Mouse (Mus musculus): Measurements from ENCODE around the gene Aldh1l1. TPM values are rescaled to one million over a fixed set of nuclear protein-coding genes. Genes with fewer than 3 reads are reported as not detected.
A peak's percentile ranks its signal among the peaks of the same experiment; 100 is the strongest.

The Aldh1l1 gene
- total and polyA plus RNA-seq, 2 experiments from 2014 or later = 83.8 to 125 TPM

DNA sequence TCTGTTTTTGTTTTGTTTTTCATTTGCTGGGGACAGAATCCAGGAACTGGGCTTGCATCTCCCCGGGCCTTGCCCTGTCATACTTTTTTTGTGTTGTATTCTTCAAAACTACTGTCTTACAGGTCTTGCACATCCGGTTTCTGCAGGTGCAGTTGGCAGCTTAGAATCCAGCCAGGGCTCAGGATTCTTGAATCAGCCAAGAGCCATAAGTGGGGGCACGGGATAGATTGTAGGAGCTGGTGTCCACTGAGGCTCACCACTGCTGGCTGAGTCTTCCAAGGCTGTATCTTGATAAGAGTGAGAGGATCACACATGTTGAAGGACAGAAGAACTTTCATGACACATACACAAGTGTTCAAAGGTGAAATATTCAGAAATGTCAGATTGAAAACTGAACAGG, 117.9 kb downstream of the Aldh1l1 start:
- Histone ChIP-seq H3K4me3 (ENCODE audit: low read depth, low read length) (peak overlapping the region; percentile 69), H3K36me3 (ENCODE audit: insufficient read depth, low read length) (no peaks in the 10 kb centered on the region), H3K9me3 (ENCODE audit: low read length) (no peaks in the 10 kb centered on the region), H3K27ac (ENCODE audit: low read depth, low read length) (peak overlapping the region; percentile 14; the same call in 1 of the 2 replicates), H3K9ac (replicated peaks; ENCODE audit: low read length, poor library complexity, severe bottlenecking) (peak overlapping the region; percentile 65), H3K4me1 (ENCODE audit: insufficient read depth, low read length) (peaks cover 4% of the 10 kb centered on the region; the same call in 1 of the 2 replicates), H3K27me3 (ENCODE audit: insufficient read depth, low read length) (no peaks in the 10 kb centered on the region), H3K4me2 (ENCODE audit: low read depth, low read length, poor library complexity, severe bottlenecking) (peak overlapping the region; percentile 83)
- WGBS = 70% methylated on average over 3 of the region's 3 CpGs
- TF ChIP-seq CTCF (IDR thresholded peaks at IDR 0.05) = no peak
- ATAC-seq (ENCODE audit: low FRiP score) (no peak; the same call in 1 of the 2 replicates), DNase-seq (ENCODE audit: low spot score) (no peak)

DNA sequence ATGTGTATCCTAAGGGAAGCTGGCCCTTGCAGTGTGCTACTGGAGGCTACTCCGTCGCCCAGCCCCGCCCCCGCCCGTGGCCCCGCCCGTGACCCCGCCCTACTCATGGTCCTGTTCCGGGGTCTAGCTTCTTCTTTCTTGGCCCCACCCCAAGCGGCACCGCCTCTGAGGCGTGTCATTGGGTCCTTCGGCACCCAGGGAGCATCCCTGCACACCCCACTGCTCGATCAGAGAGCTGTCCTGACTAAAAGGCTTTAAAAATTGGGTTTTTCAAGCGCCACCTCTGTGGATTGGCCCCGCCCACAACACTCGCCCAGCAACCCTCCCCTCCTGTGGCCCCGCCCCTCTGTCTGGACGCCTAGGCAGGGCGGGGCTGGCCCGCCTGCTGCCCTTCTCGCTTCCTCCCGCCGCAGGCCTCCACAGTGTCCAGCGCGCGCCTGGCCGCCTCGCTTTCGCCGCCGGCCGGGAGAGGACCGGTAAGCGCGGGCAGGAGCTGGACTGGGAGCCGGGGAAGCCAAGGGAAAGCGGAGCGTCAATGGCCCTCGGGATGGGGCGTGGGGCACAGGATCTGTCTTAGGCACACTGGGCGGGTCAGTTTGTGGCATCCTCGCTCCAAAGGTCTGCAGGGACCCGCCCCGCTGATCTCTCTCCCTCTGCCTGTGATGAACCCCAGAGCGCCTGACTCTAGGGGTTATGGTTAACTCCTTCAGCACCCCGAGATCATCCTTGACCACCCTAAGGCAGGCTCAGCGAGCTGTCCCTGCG, 118.5 kb downstream of the Aldh1l1 start, which contains the start of gene Slc41a3:
TSS of gene Slc41a3 (plus strand) at position 193 of the 765 bp plus-strand sequence.
- ATAC-seq (ENCODE audit: low FRiP score) = peak; percentile 79
- peak; percentile 84 for DNase-seq (ENCODE audit: low spot score)
- no peak for TF ChIP-seq CTCF (IDR thresholded peaks at IDR 0.05)
- Histone ChIP-seq H3K9me3 (ENCODE audit: low read length) (no peaks in the 10 kb centered on the region), H3K4me2 (ENCODE audit: low read depth, low read length, poor library complexity, severe bottlenecking) (peak within 1 kb of the TSS; percentile 83), H3K27me3 (ENCODE audit: insufficient read depth, low read length) (no peaks in the 10 kb centered on the region), H3K36me3 (ENCODE audit: insufficient read depth, low read length) (no peaks in the 10 kb centered on the region), H3K27ac (ENCODE audit: low read depth, low read length) (peak within 1 kb of the TSS; percentile 52), H3K4me1 (ENCODE audit: insufficient read depth, low read length) (peaks cover 4% of the 10 kb centered on the region; the same call in 1 of the 2 replicates), H3K4me3 (ENCODE audit: low read depth, low read length) (peak within 1 kb of the TSS; percentile 69), H3K9ac (replicated peaks; ENCODE audit: low read length, poor library complexity, severe bottlenecking) (peak within 1 kb of the TSS; percentile 65)
- WGBS = 1% methylated on average over 42 of the region's 49 CpGs

DNA sequence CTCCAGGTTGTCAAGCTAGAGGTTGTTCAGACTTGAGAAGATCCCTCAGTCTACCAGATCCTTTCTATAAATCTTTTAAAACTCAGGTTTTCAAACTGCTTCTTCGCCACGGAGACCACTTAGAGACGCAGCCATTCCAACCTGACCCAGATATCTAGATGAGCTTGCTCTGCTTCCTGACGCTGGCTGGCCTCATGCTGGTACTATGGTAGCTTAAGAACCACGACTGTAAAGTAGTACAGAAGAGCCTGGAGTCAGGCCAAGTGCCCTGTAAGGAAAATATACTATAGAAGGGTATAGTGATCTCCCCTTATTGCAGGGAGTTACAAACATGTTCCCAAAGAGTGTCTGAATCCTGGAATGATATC, 119.1 kb downstream of the Aldh1l1 start:
- TF ChIP-seq CTCF (IDR thresholded peaks at IDR 0.05) = no peak
- peaks cover 4% of the 10 kb centered on the region; the same call in 1 of the 2 replicates for H3K4me1 ChIP-seq (ENCODE audit: insufficient read depth, low read length)
- peak; percentile 17 for DNase-seq (ENCODE audit: low spot score)
- peak overlapping the region; percentile 65 for H3K9ac ChIP-seq (replicated peaks; ENCODE audit: low read length, poor library complexity, severe bottlenecking)
- H3K4me2 ChIP-seq (ENCODE audit: low read depth, low read length, poor library complexity, severe bottlenecking) = peak overlapping the region; percentile 83
- no peak for ATAC-seq (ENCODE audit: low FRiP score)
- no peaks in the 10 kb centered on the region for H3K27me3 ChIP-seq (ENCODE audit: insufficient read depth, low read length)
- H3K9me3 ChIP-seq (ENCODE audit: low read length) = no peaks in the 10 kb centered on the region
- WGBS = 5% methylated on average over 5 of the region's 5 CpGs
- H3K4me3 ChIP-seq (ENCODE audit: low read depth, low read length) = peak overlapping the region; percentile 69
- no peak overlapping the region for H3K27ac ChIP-seq (ENCODE audit: low read depth, low read length)
- H3K36me3 ChIP-seq (ENCODE audit: insufficient read depth, low read length) = no peaks in the 10 kb centered on the region

DNA sequence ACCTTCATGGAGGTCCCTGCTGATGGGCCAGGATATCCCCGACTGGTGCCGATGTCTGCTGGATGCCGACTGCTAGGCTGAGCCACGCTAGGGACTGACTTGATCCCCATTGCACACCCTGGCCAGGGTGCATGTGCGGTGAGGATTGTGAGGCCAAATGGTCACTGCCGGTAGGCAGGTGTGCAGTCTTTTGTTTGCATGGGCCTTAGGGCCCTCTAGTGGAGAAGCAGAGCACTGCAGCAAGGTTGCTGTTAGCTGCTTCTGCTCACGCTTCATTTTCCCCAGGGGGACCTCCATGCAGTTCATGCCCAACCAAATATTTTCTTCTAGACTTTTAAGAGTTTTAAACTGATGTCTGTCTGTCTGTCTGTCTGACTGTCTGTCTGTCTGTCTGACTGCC, 120.3 kb downstream of the Aldh1l1 start:
- no peaks in the 10 kb centered on the region for H3K27me3 ChIP-seq (ENCODE audit: insufficient read depth, low read length)
- ATAC-seq (ENCODE audit: low FRiP score) = no peak
- no peak overlapping the region for H3K9ac ChIP-seq (replicated peaks; ENCODE audit: low read length, poor library complexity, severe bottlenecking)
- WGBS = 30% methylated on average over 7 of the region's 7 CpGs
- H3K27ac ChIP-seq (ENCODE audit: low read depth, low read length) = no peak overlapping the region
- no peaks in the 10 kb centered on the region for H3K9me3 ChIP-seq (ENCODE audit: low read length)
- no peak overlapping the region for H3K4me3 ChIP-seq (ENCODE audit: low read depth, low read length)
- TF ChIP-seq CTCF (IDR thresholded peaks at IDR 0.05) = peak; percentile 90
- H3K4me2 ChIP-seq (ENCODE audit: low read depth, low read length, poor library complexity, severe bottlenecking) = no peak overlapping the region
- peaks cover 4% of the 10 kb centered on the region; the same call in 1 of the 2 replicates for H3K4me1 ChIP-seq (ENCODE audit: insufficient read depth, low read length)
- peak; percentile 83 for DNase-seq (ENCODE audit: low spot score)
- no peaks in the 10 kb centered on the region for H3K36me3 ChIP-seq (ENCODE audit: insufficient read depth, low read length)

DNA sequence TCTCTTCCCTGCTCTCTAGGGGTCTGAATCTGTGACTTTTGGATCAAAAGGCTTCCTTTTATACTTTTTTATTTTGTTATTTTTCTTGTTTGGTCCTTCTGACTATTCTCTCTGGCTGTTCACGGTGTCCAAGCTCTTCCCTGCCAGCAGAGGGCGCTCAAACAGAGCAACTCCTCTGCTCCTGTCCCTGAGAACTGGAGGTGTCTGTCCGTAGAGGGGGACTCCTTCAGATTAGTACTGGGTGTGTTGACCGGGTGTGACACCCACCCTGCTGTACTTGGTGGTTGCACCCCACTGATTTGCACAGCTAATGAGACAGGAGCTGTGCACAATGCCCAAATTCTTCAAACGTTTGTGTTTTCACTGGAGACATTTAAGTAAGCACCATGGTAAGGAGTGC, 121.0 kb downstream of the Aldh1l1 start:
- Histone ChIP-seq H3K4me2 (ENCODE audit: low read depth, low read length, poor library complexity, severe bottlenecking) (no peak overlapping the region), H3K4me1 (ENCODE audit: insufficient read depth, low read length) (peaks cover 4% of the 10 kb centered on the region; the same call in 1 of the 2 replicates), H3K9ac (replicated peaks; ENCODE audit: low read length, poor library complexity, severe bottlenecking) (no peak overlapping the region), H3K9me3 (ENCODE audit: low read length) (no peaks in the 10 kb centered on the region), H3K27ac (ENCODE audit: low read depth, low read length) (no peak overlapping the region), H3K4me3 (ENCODE audit: low read depth, low read length) (no peak overlapping the region), H3K36me3 (ENCODE audit: insufficient read depth, low read length) (no peaks in the 10 kb centered on the region), H3K27me3 (ENCODE audit: insufficient read depth, low read length) (no peaks in the 10 kb centered on the region)
- peak; percentile 65 for DNase-seq (ENCODE audit: low spot score)
- 15% methylated on average over 5 of the region's 5 CpGs for WGBS
- no peak for ATAC-seq (ENCODE audit: low FRiP score)
- peak; percentile 88 for TF ChIP-seq CTCF (IDR thresholded peaks at IDR 0.05)

DNA sequence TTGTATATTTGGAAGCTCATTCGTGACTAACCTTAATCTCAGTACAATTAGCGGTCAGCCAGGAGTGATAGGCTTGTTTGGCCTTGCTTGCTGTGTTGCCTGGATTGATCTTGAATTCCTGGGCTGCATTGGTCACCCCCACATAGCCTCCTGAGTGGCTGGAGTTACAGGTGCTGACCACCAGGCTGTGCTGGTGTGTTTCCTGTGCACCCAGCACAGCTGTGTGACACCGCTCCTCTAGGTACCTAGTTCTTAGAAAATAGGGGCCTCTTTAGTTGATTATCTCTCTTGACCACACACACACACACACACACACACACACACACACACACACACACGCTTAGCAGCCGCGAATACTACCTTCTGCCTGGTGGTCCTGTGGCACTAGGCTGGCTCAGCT, 122.0 kb downstream of the Aldh1l1 start:
- Histone ChIP-seq H3K9me3 (ENCODE audit: low read length) (no peaks in the 10 kb centered on the region), H3K36me3 (ENCODE audit: insufficient read depth, low read length) (peaks cover 5% of the 10 kb centered on the region; the same call in 1 of the 2 replicates), H3K4me1 (ENCODE audit: insufficient read depth, low read length) (peaks cover 4% of the 10 kb centered on the region; the same call in 1 of the 2 replicates), H3K9ac (replicated peaks; ENCODE audit: low read length, poor library complexity, severe bottlenecking) (no peak overlapping the region), H3K4me3 (ENCODE audit: low read depth, low read length) (no peak overlapping the region), H3K4me2 (ENCODE audit: low read depth, low read length, poor library complexity, severe bottlenecking) (no peak overlapping the region), H3K27ac (ENCODE audit: low read depth, low read length) (no peak overlapping the region), H3K27me3 (ENCODE audit: insufficient read depth, low read length) (no peaks in the 10 kb centered on the region)
- 63% methylated on average over 6 of the region's 6 CpGs for WGBS
- peak; percentile 66 for TF ChIP-seq CTCF (IDR thresholded peaks at IDR 0.05)
- ATAC-seq (ENCODE audit: low FRiP score) (no peak), DNase-seq (ENCODE audit: low spot score) (no peak)

Data from midbrain, postnatal 0 days (tissue).